Mouse (Mus musculus) spleen, adult 2 months (tissue): ENCODE measurements around the gene Tuba1c.

Experiments used
- CTCF ChIP-seq: fragments of 200-500 bp; IDR thresholded peaks from 2 replicates; pipeline ENCODE4 v1.5.1; 2011; ENCODE audit warnings: mild to moderate bottlenecking, inconsistent platforms; ENCODE audit not compliant: insufficient read depth, insufficient read length, insufficient replicate concordance; ENCODE audit errors: extremely low read depth
- POLR2A ChIP-seq: fragments of 200-500 bp; IDR thresholded peaks from 2 replicates; pipeline ENCODE4 v1.6.1; 2011; ENCODE audit warnings: low read depth, low read length, inconsistent platforms

- TF ChIP-seq POLR2A (no peak), CTCF (no peak)
Observed at GRCm38 (mm10) chr15:98992086-98992912, 37.4 kb upstream of the Tuba1c start.
